Mouse (Mus musculus) cortical plate, adult 2 months (tissue): ENCODE data around the gene Rnf167.

Experiments
- CTCF ChIP-seq: fragments of 200-500 bp; IDR thresholded peaks from 2 replicates; pipeline ENCODE4 v1.5.1; 2011; ENCODE audit warnings: mild to moderate bottlenecking, control low read depth, low read length; ENCODE audit not compliant: insufficient read depth; ENCODE audit errors: extremely low read depth
- POLR2A ChIP-seq: fragments of 200-500 bp; IDR thresholded peaks from 2 replicates; pipeline ENCODE4 v1.6.1; 2011; ENCODE audit warnings: mild to moderate bottlenecking, low read length, control low read depth; ENCODE audit not compliant: insufficient read depth; ENCODE audit errors: extremely low read depth

- no peak for TF ChIP-seq POLR2A
- no peak for TF ChIP-seq CTCF
Measured at GRCm38 (mm10) chr11:70649185-70649734, 2.2 kb downstream of the Rnf167 start.
